Mouse (Mus musculus) midbrain, embryonic 16.5 days (tissue): ENCODE results near the gene Olfr15. TPM values are rescaled to one million over a fixed set of nuclear protein-coding genes. Genes with fewer than 3 reads are reported as not detected.
"Not testable (repeated sequence)": the region's sequence is repeated elsewhere in the genome, so short reads cannot be mapped to it uniquely, and the experiment has no call there.

Experiments
- ATAC-seq: fragments of 200-750 bp; cut with Nextera tagmentation; 2 replicates; pipeline ENCODE4 v1.8.0; 2017; ENCODE audit warnings: moderate TSS enrichment
- H3K27ac ChIP-seq: fragments of 300-500 bp; sonication (generic); 2 replicates; pipeline ENCODE4 v1.5.1; 2014; ENCODE audit warnings: mild to moderate bottlenecking, low read length, mixed read lengths
- H3K27me3 ChIP-seq: fragments of 300-500 bp; sonication (generic); 2 replicates; pipeline ENCODE4 v1.6.1; 2014; ENCODE audit warnings: low read depth, low read length, mixed read lengths; ENCODE audit not compliant: control insufficient read depth, insufficient read depth
- H3K36me3 ChIP-seq: fragments of 300-500 bp; sonication (generic); 2 replicates; pipeline ENCODE4 v1.6.1; 2014; ENCODE audit warnings: mild to moderate bottlenecking, low read length, moderate library complexity, mixed read lengths; ENCODE audit not compliant: control insufficient read depth, insufficient read depth
- H3K4me1 ChIP-seq: fragments of 300-500 bp; sonication (generic); 2 replicates; pipeline ENCODE4 v1.6.1; 2014; ENCODE audit warnings: mild to moderate bottlenecking, low read length, mixed read lengths; ENCODE audit not compliant: control insufficient read depth, insufficient read depth
- H3K4me2 ChIP-seq: fragments of 300-500 bp; sonication (generic); 2 replicates; pipeline ENCODE4 v1.6.1; 2014; ENCODE audit warnings: mild to moderate bottlenecking, low read length, mixed read lengths
- H3K4me3 ChIP-seq: fragments of 300-500 bp; sonication (generic); 2 replicates; pipeline ENCODE4 v1.5.1; 2014; ENCODE audit warnings: low read depth, mild to moderate bottlenecking, low read length, moderate library complexity, mixed read lengths
- H3K9ac ChIP-seq: fragments of 300-500 bp; sonication (generic); 2 replicates; pipeline ENCODE4 v1.6.1; 2014; ENCODE audit warnings: low read depth, low read length, mixed read lengths
- H3K9me3 ChIP-seq: fragments of 300-500 bp; sonication (generic); replicated peaks from 2 replicates; pipeline ENCODE4 v1.6.1; 2014; ENCODE audit warnings: mild to moderate bottlenecking, low read length, mixed read lengths; ENCODE audit not compliant: control insufficient read depth, poor library complexity, severe bottlenecking
- WGBS: fragments of 180-500 bp; shearing (Covaris S2); extraction: QIAGEN DNeasy Blood & Tissue Kit; methylation state at CpG from one replicate; pipeline ENCODE4 v1.1.7; 2014; 5-methylcytosine and 5-hydroxymethylcytosine counted together
- polyA plus RNA-seq: library from polyadenylated mRNA; unstranded; fragments of >200 nt; fragmentation: Nextera tagmentation; extraction: Ambion mirVana; gene quantifications from 2 replicates; pipeline ENCODE4 v1.2.1, GENCODE M21; 2015

The Olfr15 gene
- polyA plus RNA-seq, 1 experiment from 2014 or later: not detected

DNA sequence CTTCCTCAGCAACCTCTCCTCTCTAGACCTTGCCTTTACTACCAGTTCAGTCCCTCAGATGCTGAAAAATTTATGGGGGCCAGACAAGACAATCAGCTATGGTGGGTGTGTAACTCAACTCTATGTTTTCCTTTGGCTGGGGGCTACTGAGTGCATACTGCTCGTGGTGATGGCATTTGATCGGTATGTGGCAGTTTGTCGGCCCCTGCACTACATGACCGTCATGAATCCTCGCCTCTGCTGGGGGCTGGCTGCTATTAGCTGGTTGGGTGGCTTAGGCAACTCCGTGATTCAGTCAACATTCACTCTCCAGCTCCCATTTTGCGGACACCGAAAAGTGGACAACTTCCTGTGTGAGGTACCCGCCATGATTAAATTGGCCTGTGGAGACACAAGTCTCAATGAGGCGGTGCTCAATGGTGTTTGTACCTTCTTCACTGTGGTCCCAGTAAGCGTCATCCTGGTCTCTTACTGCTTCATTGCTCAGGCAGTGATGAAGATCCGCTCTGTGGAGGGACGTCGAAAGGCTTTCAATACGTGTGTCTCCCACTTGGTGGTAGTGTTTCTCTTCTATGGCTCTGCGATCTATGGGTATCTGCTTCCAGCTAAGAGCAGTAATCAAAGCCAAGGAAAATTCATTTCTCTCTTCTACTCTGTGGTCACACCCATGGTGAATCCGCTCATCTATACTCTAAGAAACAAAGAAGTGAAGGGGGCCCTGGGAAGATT is 8.6 kb downstream of the Olfr15 start:
- Histone ChIP-seq H3K4me2 (no peak overlapping the region), H3K9ac (no peak overlapping the region), H3K4me1 (no peaks in the 10 kb centered on the region), H3K36me3 (no peaks in the 10 kb centered on the region), H3K9me3 (no peaks in the 10 kb centered on the region), H3K4me3 (no peak overlapping the region), H3K27ac (no peak overlapping the region), H3K27me3 (no peaks in the 10 kb centered on the region; the same call in 1 of the 2 replicates)
- WGBS: 66% methylated on average over 17 of the region's 17 CpGs
- no peak for ATAC-seq

- no peaks in the 10 kb centered on the region for H3K36me3 ChIP-seq
- no peak overlapping the region for H3K4me2 ChIP-seq
- peaks cover 5% of the 10 kb centered on the region for H3K4me1 ChIP-seq
- 33% methylated on average over 4 of the region's 4 CpGs for WGBS
- no peak for ATAC-seq
- no peak overlapping the region for H3K9ac ChIP-seq
- H3K4me3 ChIP-seq: no peak overlapping the region
- H3K9me3 ChIP-seq: no peaks in the 10 kb centered on the region
- H3K27ac ChIP-seq: no peak overlapping the region
- no peaks in the 10 kb centered on the region; the same call in 1 of the 2 replicates for H3K27me3 ChIP-seq
Observed at GRCm38 (mm10) chr16:3842989-3843388, 12.3 kb downstream of the Olfr15 start.

GRCm38 (mm10) chr16:3843796-3844195 is 13.1 kb downstream of the Olfr15 start:
- Histone ChIP-seq H3K27me3 (no peaks in the 10 kb centered on the region; the same call in 1 of the 2 replicates), H3K27ac (no peak overlapping the region), H3K9me3 (no peaks in the 10 kb centered on the region), H3K4me3 (no peak overlapping the region), H3K4me1 (peaks cover 7% of the 10 kb centered on the region), H3K9ac (no peak overlapping the region), H3K4me2 (no peak overlapping the region), H3K36me3 (no peaks in the 10 kb centered on the region)
- ATAC-seq: no peak
- 79% methylated on average over 1 of the region's 1 CpGs for WGBS

GRCm38 (mm10) chr16:3846711-3847518 is 16.2 kb downstream of the Olfr15 start, which contains the start of gene Zfp174:
Gene Zfp174 (plus strand): TSS chr16:3847268.
- Histone ChIP-seq H3K27ac (peak within 1 kb of the TSS; percentile 65), H3K4me3 (peak within 1 kb of the TSS; percentile 61), H3K36me3 (no peaks in the 10 kb centered on the region), H3K27me3 (no peaks in the 10 kb centered on the region), H3K9ac (peak within 1 kb of the TSS; percentile 76), H3K4me1 (peaks cover 7% of the 10 kb centered on the region), H3K9me3 (no peaks in the 10 kb centered on the region), H3K4me2 (peak within 1 kb of the TSS; percentile 71)
- peak; percentile 99 for ATAC-seq
- 3% methylated on average over 37 of the region's 38 CpGs for WGBS

- WGBS: 66% methylated on average over 4 of the region's 4 CpGs
- no peaks in the 10 kb centered on the region for H3K9me3 ChIP-seq
- peak overlapping the region; percentile 71 for H3K4me2 ChIP-seq
- ATAC-seq: no peak
- H3K27ac ChIP-seq: no peak overlapping the region
- H3K9ac ChIP-seq: peak overlapping the region; percentile 76
- H3K4me1 ChIP-seq: peaks cover 7% of the 10 kb centered on the region
- no peaks in the 10 kb centered on the region for H3K36me3 ChIP-seq
- H3K4me3 ChIP-seq: peak overlapping the region; percentile 61
- no peaks in the 10 kb centered on the region for H3K27me3 ChIP-seq
Observed at GRCm38 (mm10) chr16:3847871-3848270, 17.2 kb downstream of the Olfr15 start.

- ATAC-seq: no peak
- no peaks in the 10 kb centered on the region for H3K36me3 ChIP-seq
- H3K9ac ChIP-seq: no peak overlapping the region; the same call in 1 of the 2 replicates
- 70% methylated on average over 3 of the region's 3 CpGs for WGBS
- no peak overlapping the region for H3K27ac ChIP-seq
- no peaks in the 10 kb centered on the region for H3K9me3 ChIP-seq
- peaks cover 7% of the 10 kb centered on the region for H3K4me1 ChIP-seq
- H3K4me2 ChIP-seq: no peak overlapping the region; the same call in 1 of the 2 replicates
- H3K4me3 ChIP-seq: no peak overlapping the region
- no peaks in the 10 kb centered on the region for H3K27me3 ChIP-seq
Observed at GRCm38 (mm10) chr16:3848416-3848815, 17.7 kb downstream of the Olfr15 start.

DNA sequence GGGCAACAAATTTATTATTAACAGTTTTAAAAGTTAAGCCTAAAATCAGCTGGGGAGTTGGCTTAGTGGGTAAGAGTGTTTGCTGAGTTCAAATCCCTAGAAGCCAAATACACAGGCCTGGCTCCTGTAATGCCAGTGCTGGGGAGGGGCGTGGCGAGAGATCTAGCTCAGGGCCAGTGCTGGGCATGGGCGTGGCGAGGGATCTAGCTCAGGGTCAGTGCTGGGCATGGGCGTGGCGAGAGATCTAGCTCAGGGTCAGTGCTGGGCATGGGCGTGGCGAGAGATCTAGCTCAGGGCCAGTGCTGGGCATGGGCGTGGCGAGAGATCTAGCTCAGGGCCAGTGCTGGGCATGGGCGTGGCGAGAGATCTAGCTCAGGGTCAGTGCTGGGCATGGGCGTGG is 20.6 kb downstream of the Olfr15 start:
- not testable (repeated sequence) for H3K27ac ChIP-seq, H3K4me3 ChIP-seq, H3K9me3 ChIP-seq, H3K9ac ChIP-seq, H3K27me3 ChIP-seq, H3K4me2 ChIP-seq, ATAC-seq, H3K36me3 ChIP-seq, H3K4me1 ChIP-seq
- WGBS: 85% methylated on average over 13 of the region's 13 CpGs

- Histone ChIP-seq H3K27ac (no peak overlapping the region), H3K9ac (no peak overlapping the region), H3K4me3 (no peak overlapping the region), H3K4me2 (no peak overlapping the region), H3K36me3 (peaks cover 3% of the 10 kb centered on the region; the same call in 1 of the 2 replicates), H3K27me3 (no peaks in the 10 kb centered on the region), H3K4me1 (peaks cover 6% of the 10 kb centered on the region), H3K9me3 (no peaks in the 10 kb centered on the region)
- WGBS: 37% methylated on average over 12 of the region's 12 CpGs
- no peak for ATAC-seq
Observed at GRCm38 (mm10) chr16:3852586-3852985, 21.9 kb downstream of the Olfr15 start.
